Mouse (Mus musculus) heart, adult 8-10 months (tissue): ENCODE measurements around the gene 5430419D17Rik. TPM values are rescaled to one million over a fixed set of nuclear protein-coding genes. Genes with fewer than 3 reads are reported as not detected.
A peak's percentile ranks its signal among the peaks of the same experiment; 100 is the strongest.

Experiments
- DNase-seq: peaks from one replicate; pipeline ENCODE4 v3.0.0; 2022; ENCODE audit warnings: low spot score
- total RNA-seq, 4 experiments: library from RNA; stranded (reverse); gene quantifications; 2 replicates each; pipeline ENCODE4 v1.2.4; 2022

Gene 5430419D17Rik
- total RNA-seq = 10 to 100 TPM in 3 of 4 experiments, 1 to 10 TPM in 1; 9.7 to 13.4 (median 11.5) TPM

DNA sequence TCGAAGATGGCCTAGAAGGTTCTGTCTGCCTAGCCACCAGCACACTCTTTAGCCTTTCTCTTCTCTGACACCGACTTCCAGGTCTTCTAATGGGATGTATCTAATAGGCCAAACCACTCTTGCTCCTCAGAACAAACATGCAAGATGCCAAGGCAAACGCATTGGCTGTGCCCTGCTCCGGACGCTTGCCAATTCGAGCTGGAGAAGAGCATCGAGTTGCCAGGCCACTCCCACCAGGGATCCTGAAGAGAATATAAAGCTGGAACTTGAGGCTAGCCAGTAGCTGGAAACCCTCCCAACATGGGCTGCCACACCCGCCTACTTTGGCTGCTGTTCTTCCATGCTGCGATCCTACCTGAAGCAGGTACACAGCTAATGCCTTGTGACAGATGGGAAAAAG is at the start of gene 5430419D17Rik:
Gene 5430419D17Rik (plus strand): TSS at position 282 of the 400 bp plus-strand sequence.
- no peak for DNase-seq

DNA sequence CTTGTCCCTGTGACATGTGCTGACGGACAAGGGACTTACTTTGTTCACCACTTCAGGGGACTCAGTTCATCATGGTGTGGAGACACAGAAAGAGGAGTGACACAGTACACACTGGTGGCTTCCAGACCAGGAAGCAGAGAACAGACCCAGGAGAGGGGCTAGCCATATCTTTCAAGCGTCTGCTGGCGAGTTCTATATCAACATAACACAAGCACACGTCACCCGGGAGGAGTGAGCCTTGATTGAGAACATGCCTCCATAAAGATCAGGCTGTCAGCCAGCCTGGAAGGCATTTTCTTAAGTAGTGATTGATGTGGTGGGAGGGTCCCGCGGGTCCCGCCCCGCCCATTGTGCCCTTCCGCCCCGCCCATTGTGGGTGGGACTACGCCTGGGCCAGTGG is 44.2 kb upstream of the 5430419D17Rik start:
- no peak for DNase-seq

DNA sequence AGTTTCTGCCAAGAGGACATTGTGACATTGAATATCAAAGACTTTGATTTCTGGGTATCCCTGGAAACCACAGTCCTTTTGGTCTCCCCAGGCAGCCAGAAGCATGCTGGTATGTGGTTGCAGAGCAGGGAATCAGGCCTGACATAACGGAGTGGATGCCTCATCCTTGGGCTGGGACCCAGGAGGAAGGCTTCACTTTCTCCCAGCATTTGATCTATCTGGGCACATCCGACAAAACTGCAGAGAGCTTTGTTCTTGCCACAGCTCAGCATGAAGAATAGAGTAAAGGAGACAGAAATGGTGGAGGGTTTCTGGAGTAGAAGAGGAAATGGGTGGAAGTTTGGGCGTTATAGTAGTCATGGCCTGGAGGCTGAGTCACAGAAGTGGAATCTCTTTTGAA is 41.0 kb upstream of the 5430419D17Rik start:
- DNase-seq = no peak

DNA sequence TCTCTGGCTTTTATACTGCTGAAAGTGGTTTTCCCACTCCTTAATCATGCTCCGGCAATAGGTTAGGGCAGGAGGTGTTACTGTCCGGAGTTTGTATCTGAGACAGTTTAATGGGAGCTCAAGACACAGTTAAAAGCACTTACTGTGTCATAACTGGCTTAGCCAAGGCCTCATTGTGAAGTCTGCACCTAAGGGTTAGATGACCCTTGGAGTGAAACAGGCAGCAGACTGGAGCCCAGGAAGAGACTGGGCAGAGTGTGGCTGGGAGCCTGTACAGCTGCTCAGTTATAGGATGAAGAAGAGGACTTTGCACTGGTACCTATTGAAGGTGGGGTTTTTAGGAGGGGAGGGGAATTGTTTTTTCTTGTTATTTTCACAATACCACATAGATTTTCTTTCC is 28.0 kb upstream of the 5430419D17Rik start, which contains the start of gene 4933402N03Rik:
Gene 4933402N03Rik (minus strand): TSS at position 101 of the 400 bp plus-strand sequence.
- DNase-seq = no peak

DNA sequence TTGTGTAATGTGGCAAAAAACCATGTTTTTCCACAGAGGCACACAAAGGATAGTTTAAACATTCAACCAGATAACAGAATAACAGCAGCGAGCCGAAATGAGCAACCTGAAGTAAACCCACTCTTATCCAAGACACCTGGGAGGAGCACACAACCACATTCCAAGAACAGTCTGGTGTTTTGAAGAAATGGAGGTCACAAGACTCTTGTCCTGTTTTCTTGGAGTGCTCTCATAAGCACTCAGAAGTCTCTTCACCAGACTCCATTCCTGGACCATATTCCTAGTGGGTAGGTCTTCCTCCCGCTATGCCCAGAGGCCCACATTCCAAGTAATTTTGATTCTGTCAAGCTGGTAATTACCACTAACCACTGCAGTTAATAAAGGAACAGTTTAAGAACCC is 24.0 kb upstream of the 5430419D17Rik start:
- no peak for DNase-seq

DNA sequence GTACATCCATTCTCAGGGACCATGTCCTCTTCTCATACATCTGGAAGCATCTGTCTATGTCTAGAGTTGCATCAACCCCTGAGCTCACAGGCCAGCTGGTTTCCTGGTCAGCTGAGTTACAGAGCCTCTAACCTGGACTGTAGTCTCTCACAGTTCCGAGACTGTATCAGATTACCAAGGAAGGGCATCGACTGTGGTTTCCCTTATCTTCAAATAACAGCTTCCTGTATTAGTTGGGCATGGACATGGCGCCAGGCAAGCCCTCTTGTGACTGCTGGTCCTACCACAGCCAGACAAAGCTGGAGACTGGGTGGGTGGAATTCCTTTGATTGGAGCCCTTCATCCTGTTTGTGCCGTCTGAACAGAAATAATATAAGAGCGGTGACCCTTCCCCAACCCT is 21.2 kb upstream of the 5430419D17Rik start:
- DNase-seq = no peak

DNA sequence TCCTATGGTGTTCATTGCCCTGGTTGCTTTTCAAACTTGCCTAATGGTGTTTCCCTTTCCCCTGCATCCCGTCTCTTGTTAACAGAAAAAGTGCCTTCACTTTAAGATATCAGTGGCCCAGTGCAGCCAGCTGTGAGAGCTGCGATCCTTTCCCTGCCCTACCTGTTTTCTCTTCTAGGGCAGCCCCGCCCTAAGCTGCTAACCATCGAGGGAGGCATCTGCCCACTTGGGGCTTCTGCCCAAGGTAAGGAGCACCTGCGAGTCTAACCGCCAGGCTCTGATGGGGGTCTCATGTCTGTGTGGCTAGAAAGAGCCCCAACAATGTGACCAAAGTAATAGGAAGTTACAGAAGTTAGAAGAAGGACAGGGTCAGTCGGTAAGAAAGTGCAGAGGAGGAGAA is 12.0 kb upstream of the 5430419D17Rik start:
- no peak for DNase-seq

DNA sequence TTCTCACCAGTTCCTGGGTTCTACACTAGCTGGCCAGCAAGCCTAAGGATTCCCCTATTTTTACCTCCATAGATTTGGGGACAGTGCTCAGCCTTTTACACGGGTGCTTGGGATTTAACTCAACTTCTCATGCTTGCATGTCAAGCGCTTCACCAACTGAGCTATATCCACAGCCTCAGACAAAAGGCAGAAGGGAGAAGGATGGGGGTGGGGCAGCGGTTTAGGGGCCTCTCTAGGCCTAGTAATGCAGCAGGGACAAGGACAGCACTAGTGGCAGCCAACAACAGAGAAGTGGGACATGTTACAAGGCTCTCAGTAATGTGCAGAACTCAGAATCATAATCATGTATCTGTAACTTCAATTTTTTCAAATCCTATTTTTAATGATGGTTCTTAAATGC is 6.4 kb upstream of the 5430419D17Rik start:
- DNase-seq = no peak

DNA sequence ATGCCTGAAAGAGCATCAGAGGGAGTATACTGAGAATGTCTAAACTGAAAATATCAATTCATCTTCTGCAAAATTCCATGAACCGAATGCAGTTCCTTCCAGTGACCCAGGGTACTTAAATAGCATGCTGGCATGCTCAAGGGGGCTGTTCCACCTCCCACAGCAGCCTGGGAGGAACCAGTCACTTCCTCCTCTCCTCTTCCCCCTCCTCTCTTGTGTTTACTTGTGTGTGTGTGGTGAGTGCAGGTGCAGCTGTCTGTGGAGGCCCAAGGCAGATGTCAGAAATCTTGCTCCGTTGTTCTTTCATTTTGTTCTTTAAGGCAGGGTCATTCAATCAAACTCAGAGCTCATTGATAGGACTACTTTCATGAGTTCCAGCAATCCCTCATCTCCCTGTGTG is 5.1 kb upstream of the 5430419D17Rik start:
- no peak for DNase-seq

DNA sequence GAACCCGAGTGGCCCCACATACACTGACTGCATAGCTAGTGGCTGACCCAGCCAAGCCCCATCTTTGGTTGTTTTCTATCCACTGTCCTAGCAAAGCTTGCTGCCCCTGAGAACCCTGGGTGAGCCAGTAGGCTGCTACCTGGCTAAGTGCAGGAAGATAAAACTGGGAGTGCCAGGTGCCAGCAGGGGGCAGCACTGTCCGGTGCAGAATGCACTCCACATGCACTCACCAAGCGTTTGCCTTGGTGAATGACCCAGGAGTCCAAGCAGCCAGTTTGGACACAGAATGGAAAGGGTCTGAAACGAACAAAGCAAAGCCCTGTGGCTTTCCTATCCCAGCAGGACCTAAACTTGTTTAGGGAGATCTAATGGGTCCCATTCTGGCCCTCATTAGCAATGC is 8.5 kb downstream of the 5430419D17Rik start:
- no peak for DNase-seq

DNA sequence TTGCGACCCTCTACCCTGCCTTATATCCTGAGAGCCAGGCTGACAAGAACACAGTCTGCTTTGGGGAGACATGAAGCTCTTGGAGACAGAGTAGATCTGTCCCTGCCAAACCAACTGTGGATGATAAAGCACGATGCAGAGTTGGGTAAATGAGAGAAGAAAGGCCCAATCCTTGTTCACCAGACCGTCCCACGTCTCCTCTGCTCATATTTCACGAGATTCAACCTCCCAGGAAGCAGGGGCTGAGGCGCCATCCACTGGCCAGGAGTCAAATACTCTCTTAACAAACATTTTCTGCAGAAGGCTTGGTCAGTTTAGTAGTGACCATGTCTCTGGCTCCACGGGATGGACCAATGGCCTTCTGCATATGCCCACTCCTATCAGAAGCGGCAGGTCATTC is 10.1 kb downstream of the 5430419D17Rik start:
- DNase-seq = no peak

DNA sequence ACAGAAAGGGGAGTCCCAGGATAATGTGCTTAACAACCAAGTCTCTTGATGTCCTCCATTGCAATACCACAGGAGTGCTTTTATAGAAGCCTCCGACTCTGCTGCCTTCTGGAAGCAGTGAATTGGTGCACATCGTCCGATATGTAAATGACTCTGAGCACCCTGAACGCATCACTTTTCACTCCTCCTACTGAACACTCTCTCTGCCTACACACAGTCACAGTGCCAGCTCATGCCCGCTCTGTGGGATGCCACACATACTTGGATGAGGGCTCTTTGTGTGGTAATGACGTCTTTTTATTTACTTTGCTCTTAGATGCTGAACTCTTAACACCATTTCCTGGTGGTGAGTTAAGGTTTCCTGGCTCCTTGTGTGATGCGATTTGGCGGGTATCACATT is 12.8 kb downstream of the 5430419D17Rik start:
- DNase-seq = no peak

DNA sequence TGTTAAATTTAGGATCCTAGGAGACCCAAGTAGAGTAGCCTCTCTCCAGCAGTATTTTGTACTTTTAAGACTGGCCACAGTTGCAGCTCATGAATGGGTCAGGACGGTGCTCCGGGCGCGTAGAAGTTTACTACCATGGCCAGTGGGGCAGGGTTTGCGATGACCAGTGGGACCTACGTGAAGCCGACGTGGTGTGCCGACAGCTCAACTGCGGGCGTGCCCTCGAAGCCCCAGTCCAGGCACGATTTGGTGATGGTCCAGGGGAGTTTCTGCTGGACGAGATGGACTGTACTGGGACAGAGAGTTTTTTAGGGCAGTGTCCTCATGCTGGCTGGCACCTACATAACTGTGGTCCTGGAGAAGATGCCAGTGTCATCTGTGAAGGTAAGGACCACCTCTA is 13.8 kb downstream of the 5430419D17Rik start:
- no peak for DNase-seq

DNA sequence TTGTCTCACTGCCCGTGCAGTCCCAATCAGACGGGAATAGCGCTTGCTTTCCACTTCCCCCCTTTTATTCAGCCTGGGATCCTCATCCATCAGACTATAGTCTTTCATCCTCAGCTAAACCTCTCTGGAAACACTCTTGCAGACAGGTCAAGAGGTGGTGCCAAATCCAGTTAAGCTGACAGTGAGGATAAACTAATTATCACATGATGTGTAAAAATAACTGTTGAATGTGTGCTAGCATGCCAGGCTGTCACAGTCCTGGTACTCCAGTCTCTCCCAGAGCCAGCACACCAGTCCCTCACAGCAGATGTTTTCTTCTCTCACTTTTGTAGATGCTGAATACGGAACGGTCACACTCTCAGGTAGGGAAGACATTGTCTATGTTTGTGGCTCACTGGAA is 48.9 kb downstream of the 5430419D17Rik start:
- peak; percentile 42 for DNase-seq

DNA sequence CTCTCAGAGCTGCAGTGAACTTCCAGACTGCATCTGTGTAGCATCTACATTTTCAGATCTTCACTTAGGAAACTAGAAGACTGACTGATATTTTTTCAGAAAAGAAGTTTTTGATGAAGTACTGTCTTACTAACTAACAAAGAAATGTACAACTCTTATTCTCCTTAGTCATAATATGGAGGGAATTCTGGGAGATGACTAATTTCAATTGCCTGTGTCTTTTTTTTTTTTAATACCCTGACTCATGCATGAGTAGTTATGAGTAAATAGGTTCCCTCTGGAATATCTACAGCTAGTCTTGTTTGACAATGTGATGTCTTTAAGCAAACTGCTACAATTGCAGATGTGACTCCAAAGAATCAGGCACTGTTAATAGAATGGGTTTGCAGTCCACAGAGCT is 61.9 kb downstream of the 5430419D17Rik start:
- no peak for DNase-seq

DNA sequence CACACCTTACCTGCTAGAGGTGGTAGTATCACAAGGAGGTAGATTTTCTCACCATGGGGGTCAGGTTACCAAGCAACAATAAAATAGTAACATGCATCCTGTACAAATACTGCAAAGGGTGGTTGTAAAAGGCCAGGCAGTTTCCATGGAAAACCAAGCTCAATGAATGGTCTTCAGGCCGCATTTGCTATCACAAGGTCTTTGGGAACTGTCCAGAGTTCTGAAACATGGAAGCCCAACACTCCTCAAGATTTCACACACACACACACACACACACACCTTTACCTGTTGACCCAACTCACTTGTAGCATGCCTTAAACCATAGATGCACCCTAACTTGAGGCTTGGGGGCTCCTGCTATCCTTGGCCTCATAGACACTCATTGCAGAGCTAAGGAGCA is 70.8 kb downstream of the 5430419D17Rik start:
- no peak for DNase-seq

DNA sequence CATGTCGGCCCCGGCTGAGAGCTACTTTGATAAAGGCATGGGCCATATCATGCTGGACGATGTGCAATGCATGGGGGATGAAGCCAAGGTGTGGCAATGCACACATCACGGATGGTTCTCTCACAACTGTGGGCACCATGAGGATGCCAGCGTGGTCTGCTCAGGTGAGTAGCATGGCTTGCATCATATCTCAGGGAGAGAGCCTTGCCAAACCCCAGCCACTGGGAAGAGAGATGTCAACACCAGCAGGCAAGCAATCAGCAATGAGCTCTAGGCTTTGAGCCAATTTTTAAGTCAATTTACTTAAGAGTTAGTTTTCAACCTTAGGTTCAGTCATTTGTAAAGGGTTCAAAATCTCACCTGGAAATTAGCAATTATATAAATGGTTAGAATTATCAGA is 82.6 kb downstream of the 5430419D17Rik start:
- no peak for DNase-seq

DNA sequence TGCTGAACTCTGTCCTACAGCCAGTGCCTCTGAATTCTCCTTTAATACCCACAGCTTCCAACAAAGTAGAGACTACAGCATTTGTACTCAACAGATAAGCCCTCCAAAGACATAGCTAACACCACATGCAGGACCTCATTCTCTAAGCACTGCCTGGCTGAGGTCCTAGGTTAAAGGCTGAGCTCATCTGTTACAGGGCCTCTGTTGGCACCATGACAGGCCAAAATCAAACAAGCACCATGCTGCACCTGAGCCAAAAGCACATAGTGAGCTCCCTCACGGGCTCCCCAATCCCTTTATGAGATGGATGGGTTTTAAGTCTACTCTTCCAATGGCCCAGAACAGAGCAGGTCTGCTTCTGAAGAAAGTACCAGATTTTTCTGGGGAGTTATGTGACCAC is 83.1 kb downstream of the 5430419D17Rik start:
- no peak for DNase-seq

DNA sequence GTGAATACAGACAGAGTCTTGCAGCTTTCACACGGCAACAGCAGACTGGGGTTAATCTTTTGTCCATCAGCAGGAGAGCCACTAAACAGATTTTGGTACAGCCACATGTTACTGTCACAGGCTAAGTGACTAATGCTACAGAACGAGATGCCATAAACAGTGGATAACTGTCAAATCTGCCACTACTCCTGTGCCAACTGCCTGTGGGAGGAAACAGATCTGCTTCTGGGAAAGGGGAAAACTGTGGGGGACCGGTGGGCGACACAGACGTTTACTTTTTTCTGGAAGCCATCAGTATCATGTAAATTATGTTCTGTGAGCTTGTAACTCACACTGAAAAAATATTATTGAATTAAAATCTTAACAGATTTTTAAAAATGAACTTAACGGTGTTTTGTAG is 86.7 kb downstream of the 5430419D17Rik start:
- no peak for DNase-seq

DNA sequence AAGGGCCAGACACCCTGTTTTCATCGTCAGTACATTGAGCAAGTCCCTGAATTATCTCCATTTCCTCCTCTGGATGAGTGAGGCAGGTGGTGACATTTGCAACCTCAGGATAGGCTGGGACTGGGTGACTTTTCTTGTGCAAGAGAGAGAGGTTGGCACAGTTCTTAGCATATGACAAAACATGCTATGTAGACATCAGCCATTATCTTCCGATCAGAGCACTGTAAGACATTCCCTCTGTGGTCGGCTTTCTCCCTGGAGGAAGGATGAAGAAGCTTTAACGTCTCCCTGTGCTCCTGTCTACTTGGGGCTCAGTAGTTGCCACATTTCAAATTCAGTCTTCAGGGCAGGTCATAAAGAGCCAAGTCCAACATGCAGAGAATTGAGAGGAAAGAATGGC is 90.0 kb downstream of the 5430419D17Rik start:
- DNase-seq = no peak

DNA sequence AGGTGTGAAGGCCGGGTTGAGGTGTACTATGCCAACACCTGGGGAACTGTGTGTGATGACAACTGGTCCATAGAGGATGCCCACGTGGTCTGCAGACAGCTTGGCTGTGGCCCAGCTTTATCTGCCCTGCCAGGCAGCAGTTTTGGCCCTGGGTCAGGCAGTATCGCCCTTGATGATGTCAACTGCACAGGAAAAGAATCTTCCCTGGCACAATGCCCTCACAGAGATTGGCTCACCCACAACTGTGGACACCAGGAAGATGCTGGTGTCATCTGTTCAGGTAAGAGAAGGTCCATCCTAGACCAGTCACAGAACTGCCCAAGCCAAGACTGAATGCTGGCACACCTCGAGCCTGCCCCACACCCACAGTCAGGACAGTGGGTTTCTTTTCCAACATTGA is 91.6 kb downstream of the 5430419D17Rik start:
- no peak for DNase-seq

DNA sequence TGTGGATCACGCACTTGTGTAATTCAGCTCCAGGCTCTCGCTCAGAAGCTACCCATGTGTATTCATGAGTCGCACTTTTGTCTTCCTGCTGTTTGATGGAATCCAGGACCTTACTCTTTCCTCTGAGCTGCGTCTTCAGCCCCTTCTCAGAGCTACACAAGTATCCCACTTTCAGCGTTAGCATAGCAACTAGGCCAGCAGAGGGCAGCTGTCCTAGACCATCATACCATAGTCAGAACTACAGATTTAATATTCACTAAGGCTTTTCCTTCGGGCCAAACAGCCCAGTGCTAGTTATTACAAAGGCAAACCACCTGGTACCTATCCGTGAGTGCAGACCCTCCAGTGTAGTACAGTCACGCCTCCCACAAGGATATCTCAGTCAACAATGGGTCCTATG is 122.9 kb downstream of the 5430419D17Rik start:
- no peak for DNase-seq

DNA sequence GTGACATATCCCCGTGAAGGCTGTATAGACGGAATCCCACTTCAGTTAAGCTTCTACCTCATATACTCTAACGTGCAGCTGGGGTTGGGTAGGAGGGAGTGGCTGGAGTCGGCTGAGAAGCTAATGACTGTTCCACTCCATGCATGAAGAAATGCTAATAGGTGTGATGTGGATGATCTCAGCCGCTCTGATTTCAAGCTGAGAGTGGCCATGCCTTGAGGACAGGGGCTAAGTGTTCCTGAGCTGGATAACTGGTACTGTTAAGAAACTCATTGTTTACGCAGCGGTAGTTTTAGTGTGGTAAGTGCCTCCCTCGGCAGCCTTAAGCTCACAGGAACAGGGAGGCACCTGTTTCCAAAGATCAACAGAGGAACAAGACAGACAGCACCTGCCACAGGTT is 129.1 kb downstream of the 5430419D17Rik start:
- DNase-seq = no peak

DNA sequence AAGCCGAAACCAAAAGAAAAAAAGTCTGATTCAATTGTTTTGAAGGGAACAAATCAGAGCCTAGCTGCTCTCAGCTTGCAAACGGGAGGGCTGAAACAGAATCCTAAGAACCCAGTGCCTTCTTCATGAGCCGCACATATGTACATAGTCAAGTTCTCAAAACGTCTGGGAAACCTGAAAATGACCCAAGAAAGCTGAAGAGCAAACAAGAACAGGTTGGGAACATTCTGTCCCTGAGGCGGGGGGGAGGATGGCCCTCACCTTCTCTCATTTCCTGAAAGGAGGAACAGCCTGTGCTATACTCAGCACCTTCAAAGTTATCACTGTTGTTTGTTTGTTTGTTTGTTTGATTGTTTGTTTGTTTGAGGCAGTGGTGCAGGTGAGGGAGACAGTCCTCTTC is 132.5 kb downstream of the 5430419D17Rik start:
- DNase-seq = no peak

DNA sequence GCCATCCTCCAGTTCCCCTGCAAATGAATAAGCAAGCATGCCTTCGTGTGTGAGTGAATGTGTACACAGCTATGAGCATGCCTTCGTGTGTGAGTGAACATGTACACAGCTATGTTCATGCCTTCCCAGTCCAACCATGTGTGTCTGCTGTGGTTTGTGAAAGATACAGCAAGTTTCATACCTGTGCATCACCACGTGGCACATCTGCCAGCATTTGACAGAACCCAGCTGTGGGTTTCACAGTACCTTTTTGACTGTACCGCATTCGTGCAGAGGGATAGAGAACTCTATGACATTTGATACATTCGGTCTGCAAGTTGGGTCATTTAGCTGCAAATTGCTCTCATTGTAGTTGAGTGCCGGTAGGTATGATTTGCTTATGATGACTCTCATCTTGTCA is 140.3 kb downstream of the 5430419D17Rik start:
- no peak for DNase-seq
